Mouse (Mus musculus): ENCODE measurements around the gene Mtus2. TPM values are rescaled to one million over a fixed set of nuclear protein-coding genes. Genes with fewer than 3 reads are reported as not detected.
"Not testable (repeated sequence)": the region's sequence is repeated elsewhere in the genome, so short reads cannot be mapped to it uniquely, and the experiment has no call there.

Mtus2 gene
- polyA plus RNA-seq, 1 experiment from 2014 or later: 43.1 TPM

- Histone ChIP-seq H3K27me3 (no peaks in the 10 kb centered on the region), H3K27ac (replicated peaks) (no peak overlapping the region), H3K9ac (no peak overlapping the region), H3K9me3 (no peaks in the 10 kb centered on the region), H3K4me3 (no peak overlapping the region), H3K4me1 (replicated peaks) (no peaks in the 10 kb centered on the region), H3K4me2 (no peak overlapping the region), H3K36me3 (no peaks in the 10 kb centered on the region)
- no peak for ATAC-seq (ENCODE audit: low FRiP score, low read depth)
- WGBS: 82% methylated on average over 7 of the region's 7 CpGs
These were observed 28.2 kb upstream of the Mtus2 start for GRCm38 (mm10) chr5:147928668-147929497.

- 88% methylated on average over 13 of the region's 13 CpGs for WGBS
- Histone ChIP-seq H3K36me3 (no peaks in the 10 kb centered on the region), H3K27ac (replicated peaks) (no peak overlapping the region), H3K9me3 (no peaks in the 10 kb centered on the region), H3K4me1 (replicated peaks) (no peaks in the 10 kb centered on the region), H3K9ac (no peak overlapping the region), H3K4me3 (no peak overlapping the region), H3K4me2 (no peak overlapping the region), H3K27me3 (no peaks in the 10 kb centered on the region)
- ATAC-seq (ENCODE audit: low FRiP score, low read depth): no peak
These were observed 22.0 kb upstream of the Mtus2 start for GRCm38 (mm10) chr5:147935096-147935495.

GRCm38 (mm10) chr5:147939226-147939625, 17.9 kb upstream of the Mtus2 start:
- H3K27ac ChIP-seq (replicated peaks): no peak overlapping the region
- no peak overlapping the region for H3K4me2 ChIP-seq
- H3K9ac ChIP-seq: no peak overlapping the region
- H3K36me3 ChIP-seq: no peaks in the 10 kb centered on the region
- no peaks in the 10 kb centered on the region for H3K27me3 ChIP-seq
- no peak for ATAC-seq (ENCODE audit: low FRiP score, low read depth)
- 66% methylated on average over 5 of the region's 5 CpGs for WGBS
- no peak overlapping the region for H3K4me3 ChIP-seq
- no peaks in the 10 kb centered on the region for H3K4me1 ChIP-seq (replicated peaks)
- no peaks in the 10 kb centered on the region for H3K9me3 ChIP-seq

GRCm38 (mm10) chr5:147945000-147945666, 12.0 kb upstream of the Mtus2 start:
- Histone ChIP-seq H3K9me3 (no peaks in the 10 kb centered on the region), H3K4me3 (no peak overlapping the region), H3K36me3 (no peaks in the 10 kb centered on the region), H3K27me3 (no peaks in the 10 kb centered on the region), H3K9ac (no peak overlapping the region), H3K4me2 (no peak overlapping the region), H3K27ac (replicated peaks) (no peak overlapping the region), H3K4me1 (replicated peaks) (peaks cover 2% of the 10 kb centered on the region; the same call in 1 of the 2 replicates)
- no peak for ATAC-seq (ENCODE audit: low FRiP score, low read depth)
- 33% methylated on average over 5 of the region's 5 CpGs for WGBS

- peaks cover 2% of the 10 kb centered on the region; the same call in 1 of the 2 replicates for H3K4me1 ChIP-seq (replicated peaks)
- ATAC-seq (ENCODE audit: low FRiP score, low read depth): no peak
- no peaks in the 10 kb centered on the region for H3K36me3 ChIP-seq
- no peak overlapping the region for H3K4me3 ChIP-seq
- no peaks in the 10 kb centered on the region for H3K9me3 ChIP-seq
- WGBS: 61% methylated on average over 14 of the region's 14 CpGs
- peak overlapping the region; percentile 29 for H3K4me2 ChIP-seq
- no peaks in the 10 kb centered on the region for H3K27me3 ChIP-seq
- no peak overlapping the region for H3K9ac ChIP-seq
- peak overlapping the region; percentile 53 for H3K27ac ChIP-seq (replicated peaks)
These were observed 7.2 kb upstream of the Mtus2 start for GRCm38 (mm10) chr5:147949881-147950280.

GRCm38 (mm10) chr5:147951751-147952150, 5.4 kb upstream of the Mtus2 start:
- Histone ChIP-seq H3K9ac (no peak overlapping the region), H3K4me2 (no peak overlapping the region), H3K4me3 (no peak overlapping the region), H3K27me3 (peaks cover 9% of the 10 kb centered on the region; the same call in 1 of the 2 replicates), H3K9me3 (no peaks in the 10 kb centered on the region), H3K27ac (replicated peaks) (no peak overlapping the region), H3K36me3 (no peaks in the 10 kb centered on the region), H3K4me1 (replicated peaks) (peaks cover 14% of the 10 kb centered on the region)
- ATAC-seq (ENCODE audit: low FRiP score, low read depth): no peak
- 52% methylated on average over 2 of the region's 2 CpGs for WGBS

- H3K4me1 ChIP-seq (replicated peaks): peaks cover 16% of the 10 kb centered on the region
- H3K4me2 ChIP-seq; H3K4me3 ChIP-seq; H3K9ac ChIP-seq; H3K27me3 ChIP-seq; H3K36me3 ChIP-seq; H3K27ac ChIP-seq (replicated peaks); ATAC-seq (ENCODE audit: low FRiP score, low read depth); H3K9me3 ChIP-seq: not testable (repeated sequence)
- WGBS: 89% methylated on average over 5 of the region's 5 CpGs
These were observed 3.9 kb upstream of the Mtus2 start for GRCm38 (mm10) chr5:147953181-147953580.

GRCm38 (mm10) chr5:147955671-147956070, 1.4 kb upstream of the Mtus2 start:
- Histone ChIP-seq H3K27ac (replicated peaks) (no peak overlapping the region; the same call in 1 of the 2 replicates), H3K4me3 (no peak overlapping the region), H3K9me3 (no peaks in the 10 kb centered on the region), H3K4me2 (peak overlapping the region; percentile 91), H3K36me3 (no peaks in the 10 kb centered on the region), H3K4me1 (replicated peaks) (peaks cover 24% of the 10 kb centered on the region), H3K27me3 (peaks cover 9% of the 10 kb centered on the region; the same call in 1 of the 2 replicates), H3K9ac (no peak overlapping the region)
- ATAC-seq (ENCODE audit: low FRiP score, low read depth): no peak
- 44% methylated on average over 5 of the region's 5 CpGs for WGBS

- ATAC-seq (ENCODE audit: low FRiP score, low read depth): no peak
- H3K27ac ChIP-seq (replicated peaks): no peak overlapping the region
These were observed 699 bp upstream of the Mtus2 start for GRCm38 (mm10) chr5:147956421-147956820.

GRCm38 (mm10) chr5:147957592-147958271, 612 bp downstream of the Mtus2 start:
- peaks cover 24% of the 10 kb centered on the region for H3K4me1 ChIP-seq (replicated peaks)
- peak overlapping the region; percentile 84 for H3K27ac ChIP-seq (replicated peaks)
- peaks cover 9% of the 10 kb centered on the region; the same call in 1 of the 2 replicates for H3K27me3 ChIP-seq
- H3K4me3 ChIP-seq: peak overlapping the region; percentile 74
- peak overlapping the region; percentile 73 for H3K9ac ChIP-seq
- WGBS: under 1% methylated on average over 42 of the region's 42 CpGs
- ATAC-seq (ENCODE audit: low FRiP score, low read depth): peak; percentile 32
- H3K4me2 ChIP-seq: peak overlapping the region; percentile 91
- no peaks in the 10 kb centered on the region for H3K36me3 ChIP-seq
- no peaks in the 10 kb centered on the region for H3K9me3 ChIP-seq

More at GRCm38 (mm10) chr5:147956421-147956820, 699 bp upstream of the Mtus2 start:
- H3K4me3 ChIP-seq: peak overlapping the region; percentile 74
- peaks cover 9% of the 10 kb centered on the region; the same call in 1 of the 2 replicates for H3K27me3 ChIP-seq
- 0 out of 2 replicates have a peak overlapping the region, but pooled peaks have one; percentile 73 for H3K9ac ChIP-seq
- peaks cover 24% of the 10 kb centered on the region for H3K4me1 ChIP-seq (replicated peaks)
- no peaks in the 10 kb centered on the region for H3K36me3 ChIP-seq
- WGBS: 1% methylated on average over 11 of the region's 11 CpGs
- H3K9me3 ChIP-seq: no peaks in the 10 kb centered on the region
- peak overlapping the region; percentile 91 for H3K4me2 ChIP-seq

GRCm38 (mm10) chr5:147958552-147958951, 1.4 kb downstream of the Mtus2 start:
- Histone ChIP-seq H3K9me3 (no peaks in the 10 kb centered on the region), H3K9ac (no peak overlapping the region), H3K4me2 (peak overlapping the region; percentile 91), H3K4me3 (peak overlapping the region; percentile 74), H3K36me3 (no peaks in the 10 kb centered on the region), H3K4me1 (replicated peaks) (peaks cover 24% of the 10 kb centered on the region), H3K27ac (replicated peaks) (no peak overlapping the region), H3K27me3 (peaks cover 9% of the 10 kb centered on the region; the same call in 1 of the 2 replicates)
- 22% methylated on average over 13 of the region's 13 CpGs for WGBS
- no peak for ATAC-seq (ENCODE audit: low FRiP score, low read depth)
